Mouse (Mus musculus): Measurements from ENCODE around the gene Zbtb21. TPM values are rescaled to one million over a fixed set of nuclear protein-coding genes. Genes with fewer than 3 reads are reported as not detected.

Zbtb21 gene
- polyA plus RNA-seq, 1 experiment from 2014 or later = 17.4 TPM

- Histone ChIP-seq H3K9me3 (no peaks in the 10 kb centered on the region), H3K27ac (no peak overlapping the region), H3K36me3 (replicated peaks) (no peaks in the 10 kb centered on the region), H3K4me3 (no peak overlapping the region), H3K27me3 (ENCODE audit: poor library complexity, severe bottlenecking) (no peaks in the 10 kb centered on the region), H3K4me1 (no peaks in the 10 kb centered on the region)
- 88% methylated on average over 6 of the region's 6 CpGs for WGBS
- no peak for DNase-seq (ENCODE audit: extremely low spot score, low spot score)
These were observed 54.9 kb downstream of the Zbtb21 start for GRCm38 (mm10) chr16:97907496-97907895.

GRCm38 (mm10) chr16:97906337-97906736 is 56.1 kb downstream of the Zbtb21 start:
- no peak for DNase-seq (ENCODE audit: extremely low spot score, low spot score)
- Histone ChIP-seq H3K4me3 (no peak overlapping the region), H3K27me3 (ENCODE audit: poor library complexity, severe bottlenecking) (no peaks in the 10 kb centered on the region), H3K4me1 (no peaks in the 10 kb centered on the region), H3K27ac (no peak overlapping the region), H3K36me3 (replicated peaks) (no peaks in the 10 kb centered on the region), H3K9me3 (no peaks in the 10 kb centered on the region)

- DNase-seq (ENCODE audit: extremely low spot score, low spot score) = no peak
- Histone ChIP-seq H3K4me3 (no peak overlapping the region), H3K4me1 (no peaks in the 10 kb centered on the region), H3K36me3 (replicated peaks) (no peaks in the 10 kb centered on the region), H3K27ac (no peak overlapping the region), H3K27me3 (ENCODE audit: poor library complexity, severe bottlenecking) (no peaks in the 10 kb centered on the region), H3K9me3 (no peaks in the 10 kb centered on the region)
- WGBS = 73% methylated on average over 2 of the region's 2 CpGs
These were observed 56.9 kb downstream of the Zbtb21 start for GRCm38 (mm10) chr16:97905449-97905991.

GRCm38 (mm10) chr16:97904035-97904434 is 58.4 kb downstream of the Zbtb21 start:
- WGBS = 82% methylated on average over 3 of the region's 3 CpGs
- no peaks in the 10 kb centered on the region for H3K36me3 ChIP-seq (replicated peaks)

GRCm38 (mm10) chr16:97897346-97898024 is 64.9 kb downstream of the Zbtb21 start:
- Histone ChIP-seq H3K27ac (no peak overlapping the region), H3K4me1 (peaks cover 9% of the 10 kb centered on the region), H3K27me3 (ENCODE audit: poor library complexity, severe bottlenecking) (no peaks in the 10 kb centered on the region), H3K4me3 (no peak overlapping the region), H3K9me3 (no peaks in the 10 kb centered on the region), H3K36me3 (replicated peaks) (no peaks in the 10 kb centered on the region)
- no peak for DNase-seq (ENCODE audit: extremely low spot score, low spot score)
- 84% methylated on average over 5 of the region's 5 CpGs for WGBS

More at GRCm38 (mm10) chr16:97904035-97904434, 58.4 kb downstream of the Zbtb21 start:
- Histone ChIP-seq H3K27me3 (ENCODE audit: poor library complexity, severe bottlenecking) (no peaks in the 10 kb centered on the region), H3K27ac (no peak overlapping the region), H3K4me1 (no peaks in the 10 kb centered on the region), H3K4me3 (no peak overlapping the region), H3K9me3 (no peaks in the 10 kb centered on the region)
- no peak for DNase-seq (ENCODE audit: extremely low spot score, low spot score)

Other genes starting within 250 kb of the Zbtb21 start
- 3.5 and 3.6 TPM in 2 replicates for gene Ripk4, start 198.8 kb downstream of the Zbtb21 start, polyA plus RNA-seq (2016; fragmentation: Nextera tagmentation; extraction: Ambion mirVana)
- 15.8 and 16.0 TPM in 2 replicates for gene Prdm15, start 110.8 kb downstream of the Zbtb21 start, polyA plus RNA-seq (2016; fragmentation: Nextera tagmentation; extraction: Ambion mirVana)
- gene C2cd2, start within 50 bp of the Zbtb21 start, polyA plus RNA-seq (2016; fragmentation: Nextera tagmentation; extraction: Ambion mirVana) = 11.7 and 16.1 TPM in 2 replicates
- gene B230307C23Rik, start 34.7 kb upstream of the Zbtb21 start, polyA plus RNA-seq (2016; fragmentation: Nextera tagmentation; extraction: Ambion mirVana) = 20.5 and 23.1 TPM in 2 replicates
- 39.2 and 42.5 TPM in 2 replicates for gene A630089N07Rik, start 119.8 kb upstream of the Zbtb21 start, polyA plus RNA-seq (2016; fragmentation: Nextera tagmentation; extraction: Ambion mirVana)

All from forebrain, embryonic 10.5 days (tissue).